Mouse (Mus musculus) cerebellum, adult 2 months (tissue): Measurements from ENCODE around the gene Atp2a3. TPM values are rescaled to one million over a fixed set of nuclear protein-coding genes. Genes with fewer than 3 reads are reported as not detected.

ENCODE experiments used
- DNase-seq, 2 experiments: peaks; one replicate each; pipeline ENCODE4 v3.0.0; 2021
- H3K27ac ChIP-seq: fragments of 200-500 bp; 2 replicates; pipeline ENCODE4 v1.5.1; 2012; ENCODE audit warnings: low read length, control low read depth, inconsistent platforms; ENCODE audit not compliant: insufficient read depth
- H3K27me3 ChIP-seq: fragments of 200-500 bp; 2 replicates; pipeline ENCODE4 v1.6.1; 2012; ENCODE audit warnings: inconsistent platforms, mild to moderate bottlenecking, low read length, moderate library complexity; ENCODE audit not compliant: control insufficient read depth, insufficient read depth
- H3K4me1 ChIP-seq: fragments of 200-500 bp; 2 replicates; pipeline ENCODE4 v1.6.1; 2011; ENCODE audit warnings: low read length; ENCODE audit not compliant: control insufficient read depth, insufficient read depth
- H3K4me3 ChIP-seq: fragments of 200-500 bp; replicated peaks from 2 replicates; pipeline ENCODE3; 2011; ENCODE audit warnings: mild to moderate bottlenecking, low read depth, low read length, control low read depth; ENCODE audit not compliant: insufficient read depth
- CTCF ChIP-seq: fragments of 200-500 bp; IDR thresholded peaks from 2 replicates; pipeline ENCODE4 v1.5.1; 2011; ENCODE audit warnings: low read depth, mild to moderate bottlenecking, control low read depth, low read length, moderate library complexity, borderline replicate concordance; ENCODE audit not compliant: insufficient read depth
- POLR2A ChIP-seq: fragments of 200-500 bp; IDR thresholded peaks from 2 replicates; pipeline ENCODE4 v1.6.1; 2011; ENCODE audit warnings: low read length, control low read depth, borderline replicate concordance; ENCODE audit not compliant: insufficient read depth
- WGBS: fragments of 180-500 bp; shearing (Covaris S2); methylation state at CpG from one replicate; pipeline ENCODE4 v1.1.7; 2018; 5-methylcytosine and 5-hydroxymethylcytosine counted together
- polyA plus RNA-seq: library from polyadenylated mRNA; depleted of rRNA; stranded (reverse); fragments of >200 nt; gene quantifications from 2 replicates; pipeline ENCODE4 v1.2.3, GENCODE M21; 2012

Gene Atp2a3
- polyA plus RNA-seq, 1 experiment = 104 TPM

GRCm38 (mm10) chr11:73013981-73014380, 53.0 kb downstream of the Atp2a3 start:
- TF ChIP-seq POLR2A (no peak), CTCF (no peak)
- DNase-seq = peak in 1 of 2 experiments; percentile 36
- Histone ChIP-seq H3K27ac (no peak overlapping the region), H3K4me1 (peaks cover 37% of the 10 kb centered on the region), H3K27me3 (no peaks in the 10 kb centered on the region), H3K4me3 (no peak overlapping the region)
- WGBS = 81% methylated on average over 5 of the region's 5 CpGs

- H3K27me3 ChIP-seq = no peaks in the 10 kb centered on the region
- TF ChIP-seq POLR2A = no peak
- TF ChIP-seq CTCF = no peak
- H3K27ac ChIP-seq = peak overlapping the region; percentile 38
- 16% methylated on average over 4 of the region's 4 CpGs for WGBS
- no peak overlapping the region for H3K4me3 ChIP-seq
- H3K4me1 ChIP-seq = peaks cover 32% of the 10 kb centered on the region
- DNase-seq = peak; percentile 81 to 86
Observed at GRCm38 (mm10) chr11:73014831-73015344, 53.9 kb downstream of the Atp2a3 start.

- Histone ChIP-seq H3K4me3 (no peak overlapping the region), H3K27me3 (no peaks in the 10 kb centered on the region), H3K4me1 (peaks cover 35% of the 10 kb centered on the region), H3K27ac (peak overlapping the region; percentile 87)
- peak; percentile 77 to 84 for DNase-seq
- TF ChIP-seq CTCF = no peak
- no peak for TF ChIP-seq POLR2A
- WGBS = 15% methylated on average over 5 of the region's 5 CpGs
Observed at GRCm38 (mm10) chr11:73015391-73016102, 54.6 kb downstream of the Atp2a3 start.

DNA sequence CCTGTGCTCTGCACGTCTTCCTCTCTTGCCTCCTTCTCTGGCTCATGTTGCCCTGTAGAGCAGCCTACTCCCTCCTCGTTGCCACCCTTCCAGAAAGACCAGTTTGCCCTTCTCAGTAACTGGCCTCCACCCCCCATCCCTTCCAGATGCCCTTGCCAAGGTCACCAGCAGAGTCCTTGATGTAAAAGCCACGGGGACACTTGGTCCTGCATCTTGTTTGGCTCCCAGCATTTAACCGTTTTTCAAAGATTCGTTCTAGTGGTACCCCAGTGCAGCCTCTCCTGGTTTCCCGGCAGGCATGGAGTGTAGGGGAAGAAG, 55.1 kb downstream of the Atp2a3 start:
- Histone ChIP-seq H3K4me3 (no peak overlapping the region), H3K27ac (peak overlapping the region; percentile 87), H3K4me1 (peaks cover 40% of the 10 kb centered on the region), H3K27me3 (no peaks in the 10 kb centered on the region)
- 9% methylated on average over 6 of the region's 6 CpGs for WGBS
- DNase-seq = no peak
- TF ChIP-seq POLR2A (no peak), CTCF (no peak)

GRCm38 (mm10) chr11:73018471-73019146, 57.6 kb downstream of the Atp2a3 start, which contains the start of gene Camkk1:
Camkk1 (plus strand) TSS chr11:73019008.
- H3K4me1 ChIP-seq = peaks cover 62% of the 10 kb centered on the region
- H3K4me3 ChIP-seq = peak within 1 kb of the TSS; percentile 91
- no peaks in the 10 kb centered on the region for H3K27me3 ChIP-seq
- peak within 1 kb of the TSS; percentile 83 for H3K27ac ChIP-seq
- peak; percentile 67 for TF ChIP-seq POLR2A
- TF ChIP-seq CTCF = no peak
- under 1% methylated on average over 57 of the region's 57 CpGs for WGBS
- peak; percentile 97 to 98 for DNase-seq

DNA sequence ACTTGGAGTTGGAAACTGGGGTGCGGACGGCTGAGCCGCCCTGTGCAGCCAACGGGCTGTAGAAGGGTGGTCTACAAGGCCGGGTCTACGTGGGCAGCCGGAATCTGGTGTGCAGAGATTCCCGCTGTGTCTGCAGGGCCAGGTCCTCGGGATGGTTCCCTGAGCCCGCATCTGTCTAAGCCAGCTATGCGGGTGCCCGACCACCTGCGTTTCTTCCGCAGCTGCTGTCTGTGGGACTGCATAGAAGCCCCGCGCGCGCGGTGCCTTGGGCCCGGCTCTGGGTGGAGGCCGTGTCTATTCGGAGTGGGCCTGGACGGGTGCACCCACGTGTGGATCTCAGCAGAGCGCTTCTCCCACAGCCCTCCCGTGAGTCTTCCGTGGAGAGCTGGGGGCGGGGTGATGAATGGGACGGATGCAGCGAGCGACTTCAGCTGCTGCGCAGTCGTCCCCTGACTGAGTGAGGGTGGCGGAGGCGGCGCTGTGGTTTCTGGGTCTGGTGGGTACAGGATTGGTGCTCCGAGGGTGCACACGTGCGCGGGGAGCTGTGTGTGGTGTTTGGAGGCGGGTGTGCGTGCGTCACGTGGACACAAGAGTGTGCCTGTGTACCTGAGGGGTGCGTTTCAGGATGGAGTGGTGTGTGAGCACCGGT, 58.3 kb downstream of the Atp2a3 start:
- no peaks in the 10 kb centered on the region for H3K27me3 ChIP-seq
- peaks cover 66% of the 10 kb centered on the region for H3K4me1 ChIP-seq
- DNase-seq = peak; percentile 71
- under 1% methylated on average over 46 of the region's 46 CpGs for WGBS
- TF ChIP-seq POLR2A = no peak
- no peak for TF ChIP-seq CTCF
- peak overlapping the region; percentile 77 for H3K27ac ChIP-seq
- H3K4me3 ChIP-seq = peak overlapping the region; percentile 89

DNA sequence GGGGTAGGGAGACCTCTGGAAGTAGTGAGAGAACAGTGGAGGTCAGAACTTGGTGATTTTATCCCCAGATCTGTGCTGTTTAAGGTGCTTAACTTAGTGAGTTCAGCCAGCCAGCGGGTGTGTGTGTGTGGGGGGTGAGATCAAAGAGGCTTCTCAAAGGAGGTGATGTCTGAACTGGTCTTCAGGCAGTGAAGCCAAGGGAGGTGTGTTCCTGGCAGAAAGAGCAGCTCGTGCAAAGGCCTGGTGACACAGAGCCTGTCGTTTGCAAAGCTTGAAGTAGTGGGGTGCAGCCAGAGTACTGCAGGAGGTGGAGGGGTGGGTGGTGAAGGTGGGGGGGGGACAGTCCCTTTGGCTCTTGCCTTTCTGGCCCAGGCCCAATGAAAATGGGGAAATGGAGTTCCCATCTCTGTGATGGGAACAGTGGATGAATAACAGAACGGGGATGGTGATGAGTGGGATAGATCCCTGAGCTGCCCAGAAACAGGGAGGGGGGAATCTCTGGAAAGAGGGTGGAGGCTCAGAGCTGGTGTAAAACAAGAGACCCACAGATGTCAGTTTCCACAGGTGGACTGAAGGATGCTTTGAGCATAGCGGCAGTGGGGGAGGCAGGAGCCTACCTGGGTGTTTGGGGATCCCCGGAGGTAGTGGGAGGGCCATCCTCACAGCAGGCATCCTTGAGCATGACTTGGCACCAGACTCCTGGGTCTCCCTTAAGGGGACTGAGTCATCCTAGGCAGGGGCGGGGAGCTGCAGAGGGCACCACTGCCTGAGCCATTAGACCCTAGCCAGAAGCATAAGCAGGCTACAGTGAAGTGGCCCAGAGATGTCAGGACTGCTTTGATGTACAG, 60.2 kb downstream of the Atp2a3 start:
- Histone ChIP-seq H3K27ac (peak overlapping the region; percentile 10; the same call in 1 of the 2 replicates), H3K4me3 (no peak overlapping the region), H3K4me1 (peaks cover 54% of the 10 kb centered on the region), H3K27me3 (no peaks in the 10 kb centered on the region)
- no peak for TF ChIP-seq CTCF
- TF ChIP-seq POLR2A = no peak
- WGBS = 29% methylated on average over 7 of the region's 7 CpGs
- DNase-seq = peak in 1 of 2 experiments; percentile 52
